Mouse (Mus musculus) splenic B cell, adult 2 months (primary cell): ENCODE measurements around the gene Cir1.

Experiments
- DNase-seq: peaks from one replicate; pipeline ENCODE4 v3.0.0-alpha.2; 2011; ENCODE audit warnings: low read depth, low spot score
- H3K27me3 ChIP-seq: 2 replicates; pipeline ENCODE4 v1.6.1; 2012; ENCODE audit warnings: mild to moderate bottlenecking, low read length, moderate library complexity, mixed read lengths; ENCODE audit not compliant: control insufficient read depth, poor library complexity, insufficient read depth, severe bottlenecking
- H3K36me3 ChIP-seq: 2 replicates; pipeline ENCODE4 v1.6.1; 2012; ENCODE audit warnings: mild to moderate bottlenecking, low read length, moderate library complexity, mixed read lengths; ENCODE audit not compliant: control insufficient read depth, poor library complexity, insufficient read depth, severe bottlenecking

Gene Cir1

DNA sequence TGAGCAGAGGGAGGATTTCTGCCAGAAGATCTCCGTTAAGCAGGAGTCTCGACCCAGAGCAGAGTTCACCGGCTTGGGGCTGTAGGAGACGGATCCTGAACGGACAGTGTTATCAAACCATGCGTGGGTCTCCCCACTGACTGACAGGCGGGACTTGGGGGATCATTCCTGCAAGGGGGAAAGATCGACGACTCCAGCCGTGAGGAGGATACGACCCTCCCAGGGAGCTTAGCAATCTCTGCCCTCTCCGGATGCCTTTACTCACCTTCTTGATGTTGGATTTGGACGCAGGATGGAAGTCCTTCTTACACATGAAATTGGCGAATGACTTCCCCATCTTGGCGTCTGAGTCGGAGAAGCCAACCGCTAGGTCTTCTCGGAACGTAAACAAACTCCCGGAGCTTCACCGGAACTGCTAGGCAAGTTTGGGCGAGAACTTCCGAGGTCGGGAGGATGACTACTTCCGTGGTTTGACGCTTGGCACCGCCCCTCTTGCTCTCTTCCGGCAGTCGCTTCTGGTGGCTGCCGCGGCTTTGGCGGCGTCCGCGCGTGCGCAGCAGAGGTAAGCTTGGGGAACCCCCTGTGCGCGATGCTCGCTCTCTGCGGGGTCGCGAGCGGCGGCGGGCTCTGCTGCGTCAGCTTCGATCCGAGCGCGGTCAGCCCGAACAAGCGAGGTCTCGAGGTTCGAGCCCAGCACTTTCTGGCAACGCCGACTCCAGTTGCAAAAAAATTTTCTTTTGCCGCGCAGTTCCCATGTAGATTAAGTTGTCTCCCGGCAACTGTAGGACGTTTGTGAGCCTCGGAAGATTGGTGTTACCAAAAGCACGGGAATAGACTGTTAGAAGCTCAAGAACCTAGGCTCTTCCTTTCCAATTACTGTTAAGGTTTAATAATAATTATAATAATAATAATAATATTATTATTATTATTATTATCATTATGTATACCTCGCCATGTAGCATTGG lies at the start of gene Cir1, which contains the start of gene Scrn3:
TSS of gene Cir1 (minus strand) at position 550 of the 965 bp plus-strand sequence.
TSS of gene Scrn3 (plus strand) at position 450 of the 965 bp plus-strand sequence.
- peak; percentile 98 for DNase-seq
- H3K36me3 ChIP-seq, result peaks cover 6% of the 10 kb centered on the region; the same call in 1 of the 2 replicates

DNA sequence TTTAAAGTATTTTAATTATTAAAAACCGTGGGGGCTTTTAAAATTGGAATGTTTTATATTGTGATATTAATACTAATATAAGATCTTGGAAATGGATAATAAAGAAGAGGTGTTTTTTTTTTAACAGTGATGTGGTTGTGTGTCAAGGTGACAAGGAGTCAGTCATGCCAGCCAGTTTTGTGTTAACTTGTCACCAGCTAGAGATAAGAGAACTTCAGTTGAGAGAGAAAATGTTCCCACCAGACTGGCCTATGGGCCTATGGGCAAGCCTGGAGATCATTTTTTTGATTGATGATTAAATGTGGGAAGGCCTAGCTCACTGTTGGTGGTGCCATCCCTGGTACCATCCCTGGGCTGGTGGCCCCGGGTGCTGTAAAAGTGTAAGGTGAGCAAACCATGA lies 48.0 kb upstream of the Cir1 start:
- no peak for DNase-seq
- Histone ChIP-seq H3K36me3 (peaks cover 7% of the 10 kb centered on the region; the same call in 1 of the 2 replicates), H3K27me3 (no peaks in the 10 kb centered on the region)

More for the DNA sequence above, at the start of gene Cir1, which contains the start of gene Scrn3:
- H3K27me3 ChIP-seq, result no peaks in the 10 kb centered on the region

DNA sequence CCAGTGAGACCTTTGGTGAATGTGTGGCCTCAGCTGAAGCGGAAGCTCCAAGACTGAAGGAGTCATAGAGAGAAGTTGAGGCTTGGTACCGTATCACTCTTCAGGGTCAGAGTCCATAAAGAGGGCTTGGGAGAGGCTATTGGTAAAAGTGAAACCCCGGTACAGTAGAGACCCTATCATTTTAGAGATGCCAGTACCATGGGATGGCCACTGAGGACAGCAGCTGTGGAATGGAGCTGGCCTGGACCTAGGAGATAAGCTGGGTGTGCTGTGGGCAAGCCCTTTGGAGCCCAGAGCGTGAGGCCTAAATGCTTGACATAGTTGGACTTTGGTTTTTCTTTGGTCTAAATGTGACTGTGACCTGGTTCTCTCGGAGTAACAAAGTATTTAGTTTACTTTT lies 47.4 kb upstream of the Cir1 start:
- Histone ChIP-seq H3K27me3 (no peaks in the 10 kb centered on the region), H3K36me3 (peaks cover 7% of the 10 kb centered on the region; the same call in 1 of the 2 replicates)
- no peak for DNase-seq

DNA sequence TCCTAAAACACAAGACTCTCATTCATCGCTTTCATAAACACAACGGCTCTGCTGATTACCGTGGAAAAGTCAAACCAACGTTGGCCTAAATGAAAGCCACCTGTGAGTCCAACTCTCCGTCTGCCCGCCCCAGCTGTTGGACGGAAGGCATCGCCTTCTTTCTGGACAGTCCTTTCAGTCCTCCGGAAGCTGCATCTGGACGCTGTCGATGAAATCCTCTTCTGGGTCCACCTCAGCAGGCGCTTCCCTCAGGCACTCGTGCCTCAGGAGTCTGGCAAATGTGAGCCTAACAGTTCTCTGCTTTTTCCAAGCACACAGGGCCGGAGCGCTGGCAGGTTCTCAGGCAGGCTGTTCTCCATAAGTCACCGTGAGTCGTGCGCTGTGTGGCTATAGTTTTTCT lies 44.5 kb upstream of the Cir1 start:
- no peak for DNase-seq
- Histone ChIP-seq H3K27me3 (no peaks in the 10 kb centered on the region), H3K36me3 (peaks cover 9% of the 10 kb centered on the region)

DNA sequence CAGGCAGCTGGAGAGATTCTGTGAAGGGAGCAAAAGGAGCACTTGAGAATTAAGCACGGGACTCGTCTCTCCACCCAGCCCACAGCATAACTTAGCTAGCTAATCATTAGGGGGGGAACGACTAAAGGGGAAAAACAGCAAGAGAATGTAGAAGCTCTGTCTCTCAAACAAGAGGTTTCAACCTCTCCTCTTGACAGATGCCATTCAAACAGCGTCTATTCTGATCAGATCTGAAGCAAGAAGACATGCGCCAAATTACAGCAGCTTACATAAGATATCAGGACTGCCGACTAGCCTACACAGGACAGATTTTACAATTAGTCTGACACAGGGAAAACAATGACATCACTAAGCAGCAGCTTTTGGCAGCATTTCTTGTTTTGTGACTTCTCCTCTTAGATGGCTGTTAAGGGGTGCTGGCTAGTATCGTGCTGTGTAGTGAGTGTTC lies 39.5 kb upstream of the Cir1 start:
- no peak for DNase-seq
- H3K36me3 ChIP-seq, result peaks cover 9% of the 10 kb centered on the region
- no peaks in the 10 kb centered on the region for H3K27me3 ChIP-seq

DNA sequence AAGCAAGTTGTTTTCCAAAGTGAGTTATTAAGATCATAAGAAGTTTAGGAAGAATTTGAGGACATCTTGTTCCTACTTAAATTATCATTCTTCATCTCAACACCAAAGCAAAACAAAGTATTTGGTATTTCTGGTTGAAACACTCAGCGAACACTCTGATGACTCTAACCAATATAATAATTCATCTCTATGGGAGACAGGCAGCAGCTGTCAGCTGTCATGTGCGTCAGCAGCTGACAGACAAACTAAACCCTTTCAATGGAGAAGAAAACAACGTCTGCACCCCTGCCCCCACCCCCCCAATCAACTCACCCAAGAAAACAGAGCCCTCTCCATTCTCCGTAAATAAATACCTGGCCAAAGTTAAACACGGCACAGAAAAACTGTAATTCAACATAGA lies 39.0 kb upstream of the Cir1 start:
- Histone ChIP-seq H3K36me3 (peaks cover 6% of the 10 kb centered on the region), H3K27me3 (no peaks in the 10 kb centered on the region)
- no peak for DNase-seq

DNA sequence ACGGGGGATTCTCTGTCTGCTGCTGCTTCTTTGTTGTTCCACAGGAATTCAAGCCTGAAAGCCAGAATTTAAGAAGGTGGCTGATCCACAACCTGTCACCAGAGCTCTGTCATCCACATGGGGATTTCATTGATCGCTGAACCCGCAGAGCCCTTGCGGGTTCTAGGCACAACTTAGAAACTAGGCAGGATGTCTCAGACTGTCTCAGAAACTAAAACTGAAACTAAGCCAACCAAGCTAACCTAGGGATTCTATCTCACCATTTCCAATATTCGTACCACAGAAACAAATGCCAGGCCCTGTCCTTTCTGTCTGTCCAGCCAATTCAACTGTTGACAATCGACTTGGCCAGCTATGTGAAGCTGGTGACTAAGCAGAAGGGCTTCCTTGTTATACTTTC lies 35.7 kb upstream of the Cir1 start:
- DNase-seq, result no peak
- Histone ChIP-seq H3K27me3 (no peaks in the 10 kb centered on the region), H3K36me3 (peaks cover 3% of the 10 kb centered on the region; the same call in 1 of the 2 replicates)

DNA sequence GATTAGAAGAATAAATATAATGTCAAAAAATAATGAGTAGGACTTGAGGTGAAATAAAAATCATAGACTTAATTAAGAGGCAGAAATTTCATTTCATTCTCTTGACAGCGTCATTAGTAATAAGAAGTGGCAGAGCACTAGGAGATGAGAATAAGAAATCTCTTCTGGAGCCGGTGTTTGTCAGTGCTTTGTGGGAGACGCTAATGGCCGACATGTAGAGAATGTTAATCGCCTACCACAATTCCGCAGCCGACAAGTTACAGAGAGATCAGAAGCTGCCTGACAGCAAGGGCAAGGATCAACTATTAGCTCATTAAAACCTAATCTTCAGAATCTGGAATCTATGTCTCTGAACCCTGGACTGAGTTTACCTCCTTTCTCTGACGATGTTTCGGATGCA lies 35.3 kb upstream of the Cir1 start:
- Histone ChIP-seq H3K27me3 (no peaks in the 10 kb centered on the region), H3K36me3 (peaks cover 3% of the 10 kb centered on the region; the same call in 1 of the 2 replicates)
- DNase-seq, result no peak

DNA sequence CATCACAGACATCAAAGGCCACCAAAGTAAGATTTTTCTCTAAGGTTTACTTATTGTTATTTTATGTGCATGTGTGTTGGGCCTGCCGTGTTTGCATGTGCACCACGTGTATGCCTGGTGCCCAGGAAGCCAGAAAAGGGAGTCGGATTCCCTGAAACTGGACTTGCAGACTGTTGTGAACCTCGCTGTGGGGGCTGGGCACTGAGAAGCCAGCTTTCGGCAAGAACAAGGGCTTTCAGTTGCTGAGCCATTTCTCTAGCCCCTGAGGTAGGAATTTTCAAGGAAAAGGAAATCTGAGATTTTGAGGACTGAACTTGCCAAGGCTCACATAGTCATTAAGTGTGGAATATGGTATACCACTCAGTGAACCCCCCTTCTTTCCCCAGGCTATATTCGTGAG lies 34.6 kb upstream of the Cir1 start:
- peaks cover 3% of the 10 kb centered on the region; the same call in 1 of the 2 replicates for H3K36me3 ChIP-seq
- H3K27me3 ChIP-seq, result no peaks in the 10 kb centered on the region
- DNase-seq, result no peak

DNA sequence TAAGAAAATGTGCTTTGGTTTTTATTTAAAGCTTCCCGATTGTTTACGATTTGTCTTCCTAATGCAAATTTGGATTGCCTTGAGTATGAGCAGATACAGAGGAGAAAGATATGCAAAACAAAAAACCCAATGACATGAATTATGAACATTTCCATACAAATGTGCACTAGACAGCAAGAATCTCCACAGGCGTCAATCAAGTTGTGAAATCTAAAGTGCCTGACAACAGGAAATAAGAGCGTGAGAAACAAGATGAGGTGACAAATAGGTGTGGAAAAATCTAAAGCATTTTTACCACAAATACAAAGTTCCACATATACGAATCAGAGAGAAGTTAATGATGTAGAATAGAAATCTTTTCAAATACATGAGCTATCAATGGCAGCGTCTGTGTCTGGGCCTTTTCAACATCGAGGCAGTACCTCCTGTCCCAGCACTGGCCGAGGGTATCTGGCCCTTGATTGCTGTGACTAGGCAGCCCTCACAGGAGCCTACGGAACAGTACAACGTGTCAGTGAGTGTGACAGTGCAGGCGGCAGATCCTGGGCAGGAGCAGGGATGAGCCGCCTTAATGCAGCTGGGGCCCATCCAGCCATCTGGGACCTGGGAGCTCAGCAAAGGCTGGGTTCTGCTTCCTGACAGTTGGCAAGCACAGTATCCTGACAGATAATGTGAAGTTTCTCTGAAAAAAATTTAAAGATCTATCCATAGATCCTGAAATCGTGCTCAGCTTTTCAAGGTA lies 34.0 kb upstream of the Cir1 start:
- peaks cover 3% of the 10 kb centered on the region; the same call in 1 of the 2 replicates for H3K36me3 ChIP-seq
- no peak for DNase-seq
- H3K27me3 ChIP-seq, result no peaks in the 10 kb centered on the region

DNA sequence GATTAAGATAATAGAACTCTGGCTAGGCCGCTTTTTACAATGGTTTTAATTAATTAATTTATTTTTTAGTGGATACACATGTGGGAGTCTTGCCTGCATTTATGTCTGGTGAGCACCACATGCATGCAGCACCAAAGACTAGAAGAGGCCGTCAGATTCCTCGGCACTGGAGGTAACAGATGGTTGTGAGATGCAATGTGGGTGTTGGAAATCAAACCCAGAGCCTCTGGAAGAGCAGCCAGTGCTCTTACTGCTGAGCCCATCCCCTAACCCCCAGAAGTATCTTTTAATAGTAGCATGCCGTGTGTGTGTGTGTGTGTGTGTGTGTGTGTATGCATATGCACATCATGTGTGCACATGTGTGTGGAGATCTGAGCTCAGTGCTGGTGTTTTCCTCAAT lies 32.7 kb upstream of the Cir1 start:
- DNase-seq, result no peak
- Histone ChIP-seq H3K36me3 (peaks cover 2% of the 10 kb centered on the region; the same call in 1 of the 2 replicates), H3K27me3 (no peaks in the 10 kb centered on the region)

DNA sequence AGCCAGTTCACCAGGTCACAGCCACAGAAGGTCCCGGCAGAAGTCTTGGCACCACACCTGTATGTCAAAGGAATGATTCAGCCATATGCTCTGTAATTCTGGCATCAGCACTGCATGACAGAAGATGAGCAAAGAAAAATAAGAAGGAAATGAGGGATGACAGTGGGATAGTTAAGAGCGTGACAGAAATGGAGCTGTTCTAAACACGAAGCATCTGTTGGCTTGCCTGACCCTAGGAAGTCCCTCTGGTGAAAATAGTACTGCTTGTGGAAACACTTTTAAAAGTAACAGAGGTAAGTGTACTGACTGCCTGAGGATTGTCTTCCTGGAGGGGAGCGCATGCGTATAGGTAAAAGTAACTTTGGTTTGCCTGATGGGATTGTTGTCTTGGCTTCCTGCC lies 31.2 kb upstream of the Cir1 start:
- Histone ChIP-seq H3K36me3 (peaks cover 2% of the 10 kb centered on the region; the same call in 1 of the 2 replicates), H3K27me3 (no peaks in the 10 kb centered on the region)
- no peak for DNase-seq

DNA sequence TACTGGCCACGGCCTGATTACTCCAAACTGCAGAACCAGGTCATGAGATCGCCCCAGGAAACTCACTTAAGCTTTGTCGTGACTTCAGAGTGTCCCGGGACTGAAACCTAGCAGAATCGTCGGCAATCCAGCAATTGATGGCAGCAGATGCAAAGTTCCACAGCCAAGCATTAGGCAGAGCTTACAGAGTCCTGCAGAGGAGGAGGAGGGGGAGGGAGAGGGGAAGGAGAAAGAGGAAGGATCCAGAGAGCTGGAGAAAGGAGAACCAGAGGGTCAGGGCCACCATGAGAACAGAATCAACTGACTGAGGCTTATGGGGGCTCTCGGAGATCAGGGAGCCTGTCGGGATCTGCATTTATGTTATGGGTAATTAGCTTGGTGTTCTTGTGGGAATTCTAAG lies 25.9 kb upstream of the Cir1 start:
- Histone ChIP-seq H3K36me3 (no peaks in the 10 kb centered on the region), H3K27me3 (no peaks in the 10 kb centered on the region)
- DNase-seq, result no peak

DNA sequence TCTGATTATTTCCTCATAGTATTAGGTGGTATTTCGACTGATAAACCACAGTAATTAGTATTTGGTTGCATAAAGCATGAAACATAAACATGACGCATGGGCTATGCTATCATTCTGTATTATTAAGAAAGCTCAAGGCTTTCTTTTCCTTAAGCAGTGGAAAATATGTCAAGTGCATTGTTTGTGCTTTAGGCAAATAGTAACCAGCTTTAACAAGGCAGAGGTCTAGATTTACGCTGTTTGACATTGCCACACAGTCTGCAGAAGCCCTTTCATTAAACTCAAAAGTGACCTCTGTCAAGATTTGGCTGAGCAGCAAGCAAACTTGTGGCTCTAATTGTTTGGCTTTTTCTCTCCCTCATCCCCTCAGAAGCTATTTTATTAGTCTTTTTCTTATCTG lies 23.4 kb upstream of the Cir1 start:
- no peak for DNase-seq
- no peaks in the 10 kb centered on the region for H3K36me3 ChIP-seq
- no peaks in the 10 kb centered on the region for H3K27me3 ChIP-seq

DNA sequence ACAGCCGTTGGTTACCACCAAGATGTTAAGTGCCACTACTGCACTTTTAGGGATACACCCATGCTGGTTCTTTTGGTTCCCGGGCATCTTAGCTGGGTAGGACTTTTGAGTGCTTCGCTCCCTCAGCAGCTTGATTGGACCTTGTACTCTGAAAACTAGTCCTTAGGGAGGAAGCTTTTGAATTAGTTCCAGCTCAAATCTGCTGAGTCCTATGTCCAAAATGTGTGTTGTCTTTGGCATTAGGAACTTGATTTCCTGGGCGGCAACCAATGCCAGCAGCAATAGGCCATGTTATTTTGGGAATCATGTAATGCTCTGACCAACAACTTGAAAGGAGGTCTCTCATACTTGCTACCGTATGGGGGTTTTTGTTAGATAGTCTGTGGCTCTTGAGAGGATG lies 13.4 kb upstream of the Cir1 start:
- Histone ChIP-seq H3K27me3 (no peaks in the 10 kb centered on the region), H3K36me3 (no peaks in the 10 kb centered on the region)
- no peak for DNase-seq
